Mouse (Mus musculus) urinary bladder, postnatal 25 days (tissue): ENCODE data around the gene Greb1.
"Not testable (repeated sequence)": the region's sequence is repeated elsewhere in the genome, so short reads cannot be mapped to it uniquely, and the experiment has no call there.

ENCODE experiments used
- DNase-seq: peaks from one replicate; pipeline ENCODE4 v3.0.0; 2022; ENCODE audit warnings: low spot score

The Greb1 gene

DNA sequence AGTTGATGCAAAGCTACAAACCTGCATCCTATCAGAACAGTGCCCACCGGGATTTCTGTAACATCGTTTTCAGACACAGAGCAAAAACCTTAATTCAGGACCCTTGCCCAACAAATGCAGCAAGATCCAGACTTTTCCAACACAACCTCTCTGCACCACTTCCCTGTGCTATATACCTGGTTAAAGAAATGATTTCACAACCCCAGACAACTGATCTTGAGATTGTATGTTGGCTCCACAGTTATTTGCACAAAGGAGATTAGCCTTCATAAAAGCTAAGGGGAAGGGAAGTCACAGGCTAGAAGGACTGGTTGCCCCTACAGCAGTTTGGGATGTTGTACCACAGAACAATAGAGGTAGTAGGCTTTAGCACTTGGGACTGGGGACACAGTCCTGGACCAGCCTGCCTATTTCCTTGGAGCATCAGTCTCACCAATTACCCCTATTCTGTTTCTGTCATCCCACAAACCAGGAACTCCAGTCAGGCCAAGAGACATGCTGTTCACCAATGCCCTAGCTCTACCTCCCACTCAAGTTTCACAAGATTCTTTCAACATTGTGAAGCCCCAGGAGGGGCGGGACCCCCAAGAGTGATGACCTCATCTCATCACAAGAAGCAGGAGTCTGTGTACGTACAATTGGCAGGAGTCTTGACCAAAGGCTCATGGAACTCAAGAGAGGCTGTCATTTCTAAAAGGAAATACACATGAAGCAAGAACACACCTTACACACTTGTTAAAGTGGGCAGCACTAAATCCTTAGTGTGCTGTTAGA is 36.9 kb downstream of the Greb1 start:
- no peak for DNase-seq

DNA sequence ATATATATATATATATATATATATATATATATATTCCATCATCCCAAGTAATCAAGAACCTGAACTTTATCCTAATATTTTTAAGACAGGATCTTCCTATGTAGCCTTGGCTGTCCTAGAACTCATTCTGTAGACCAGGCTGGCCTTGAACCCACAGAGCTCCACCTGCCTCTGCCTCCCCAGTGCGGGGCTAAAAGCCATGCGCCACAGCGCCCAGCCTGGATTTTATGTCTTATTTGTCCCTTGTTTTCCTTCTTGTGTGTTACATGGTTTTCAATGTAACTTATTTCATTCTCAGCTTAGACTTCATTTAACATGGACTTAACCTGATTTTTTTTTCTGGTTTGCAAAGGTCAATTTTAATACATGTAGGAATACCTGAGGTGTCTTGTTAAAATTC is 39.2 kb downstream of the Greb1 start:
- no peak for DNase-seq

DNA sequence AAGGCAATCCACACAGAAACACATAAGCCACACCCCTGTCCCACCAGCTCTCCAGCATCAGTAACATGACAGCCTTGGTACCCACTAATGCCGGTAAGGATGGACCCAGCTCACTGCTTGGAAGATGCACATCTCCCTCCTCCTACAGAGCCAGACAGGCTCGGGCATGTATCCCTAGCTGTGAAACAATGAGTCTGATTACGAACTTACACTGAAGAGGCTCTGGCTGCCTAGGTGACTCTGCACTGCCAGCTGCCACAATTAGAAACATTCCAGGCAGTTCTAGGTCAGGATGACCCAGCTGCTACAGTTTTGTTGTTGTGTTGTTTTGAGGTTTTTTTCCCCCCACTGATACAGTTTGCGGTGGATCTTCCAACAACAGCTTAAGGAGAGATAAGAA is 40.4 kb downstream of the Greb1 start:
- no peak for DNase-seq

DNA sequence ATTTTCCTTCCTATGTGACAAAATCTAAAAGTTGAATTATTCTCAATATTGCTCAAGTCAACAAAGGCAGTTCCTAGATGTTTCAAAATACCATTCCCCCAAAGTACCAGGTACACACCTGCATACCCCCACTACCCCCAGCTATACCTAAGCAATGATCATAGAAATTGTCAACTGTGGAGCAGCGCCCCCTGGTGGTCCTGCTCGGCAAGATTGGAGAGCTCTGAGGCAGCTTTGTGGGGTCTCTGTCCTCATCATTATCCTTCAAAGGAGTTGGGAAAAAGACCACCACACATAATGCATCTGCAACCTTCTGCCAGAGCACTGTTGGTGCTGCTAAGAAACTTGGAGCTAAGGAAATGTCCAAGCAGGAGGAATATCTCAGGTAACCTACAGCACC is 46.4 kb downstream of the Greb1 start:
- DNase-seq, result peak; percentile 39

DNA sequence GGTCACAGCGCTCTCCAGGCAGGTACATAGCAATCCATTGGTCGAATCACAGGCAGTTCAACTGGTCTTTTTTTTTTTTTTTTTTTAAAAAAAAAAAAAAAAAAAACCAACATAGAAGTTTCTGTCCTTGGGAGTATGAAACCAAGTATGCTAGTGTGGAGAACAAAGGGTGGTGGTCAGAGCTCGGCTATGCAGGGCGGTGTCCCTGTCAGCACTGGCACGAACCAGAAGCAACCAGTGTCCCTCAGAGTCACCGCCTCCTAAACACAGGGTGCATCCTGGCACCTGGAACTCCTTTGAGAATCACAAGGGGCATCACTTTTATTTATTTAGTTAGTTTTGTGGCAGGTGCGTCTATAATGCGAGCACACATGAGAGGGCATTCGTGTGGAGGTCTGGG is 47.1 kb downstream of the Greb1 start:
- DNase-seq, result no peak

DNA sequence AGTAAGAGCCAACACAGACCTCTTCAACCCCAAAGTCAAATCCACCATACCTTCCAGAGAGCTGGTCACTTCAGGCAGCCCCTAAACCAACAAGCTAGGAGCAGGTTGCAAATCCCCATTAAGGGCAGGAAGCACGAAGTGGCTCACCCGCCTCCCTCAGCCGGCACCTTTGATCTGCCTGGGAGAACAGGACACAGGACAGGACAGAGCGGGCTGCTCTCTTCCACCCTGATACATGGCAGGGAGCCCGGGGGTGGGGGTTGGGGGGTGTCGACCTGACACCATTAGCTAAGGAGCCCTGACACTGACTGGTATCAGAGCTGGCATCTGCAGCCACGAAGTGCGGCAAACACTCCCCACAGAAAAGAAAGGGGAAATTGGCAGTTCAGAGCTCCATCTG is 47.6 kb downstream of the Greb1 start:
- DNase-seq, result no peak

DNA sequence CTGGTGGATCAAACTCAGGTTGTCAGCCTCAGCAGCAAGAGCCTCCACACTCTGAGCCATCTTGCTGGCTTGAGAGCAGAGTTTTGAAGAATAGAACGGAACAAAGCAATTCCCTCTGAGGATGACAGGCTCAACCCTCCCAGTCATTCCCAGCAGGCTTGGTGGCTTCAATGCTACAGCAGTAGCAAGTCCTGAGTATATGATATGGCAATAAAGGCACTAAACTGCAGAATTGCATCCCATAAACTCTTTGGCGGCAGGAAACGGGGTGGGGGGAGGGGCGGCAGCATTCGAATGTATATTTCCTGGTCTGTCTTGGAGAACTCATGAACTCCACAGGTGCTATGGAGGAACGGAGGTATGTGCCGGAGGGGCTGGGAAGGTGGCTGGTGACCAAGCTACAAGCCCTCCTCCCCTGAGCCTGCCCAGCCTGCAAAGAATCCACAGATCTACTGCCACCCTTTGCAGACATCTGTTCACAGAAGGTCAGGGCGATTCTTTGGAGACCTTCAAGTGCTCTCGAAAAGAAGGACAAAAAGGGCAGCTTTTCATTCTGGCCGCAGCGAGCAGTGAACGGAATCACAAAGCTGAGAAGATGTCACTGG is 48.3 kb downstream of the Greb1 start:
- DNase-seq, result no peak

DNA sequence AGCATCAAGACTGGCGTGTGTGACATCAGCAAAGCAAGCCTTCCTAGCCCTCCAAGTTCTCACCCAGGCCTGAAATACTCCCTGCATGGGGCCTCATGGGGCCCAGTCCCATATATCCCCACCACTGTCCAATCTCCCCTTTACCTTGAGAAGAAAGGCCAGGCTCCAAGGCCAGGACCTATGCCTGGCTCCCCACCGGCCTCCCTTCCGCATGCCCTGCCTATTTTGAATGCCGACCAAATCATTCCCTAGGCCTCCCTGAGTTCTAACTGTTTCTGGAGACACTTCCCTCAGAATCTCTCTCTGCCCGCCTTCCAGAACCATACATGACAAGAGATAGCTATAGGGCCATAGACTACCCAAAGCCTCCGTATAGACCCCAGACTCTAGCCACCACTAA is 49.1 kb downstream of the Greb1 start:
- no peak for DNase-seq

DNA sequence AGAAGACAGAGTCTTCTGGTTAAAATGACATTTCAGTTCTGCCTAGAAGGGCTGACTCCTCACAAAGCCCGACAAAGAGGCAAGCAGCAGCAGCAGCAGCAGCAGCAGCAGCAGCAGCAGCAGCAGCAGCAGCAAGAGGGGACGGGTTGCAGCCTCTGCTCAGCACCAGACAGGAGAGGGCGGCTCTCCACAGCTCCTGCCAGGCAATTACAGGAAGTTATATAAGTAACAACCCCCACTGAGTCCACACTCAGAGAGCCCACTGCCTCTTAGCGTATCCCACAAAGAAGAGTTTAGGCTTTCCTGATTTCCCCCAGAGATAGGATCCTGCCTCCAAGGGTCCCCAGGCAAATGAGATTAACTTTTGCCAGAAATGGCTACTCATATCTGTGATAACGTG is 60.6 kb downstream of the Greb1 start:
- no peak for DNase-seq

DNA sequence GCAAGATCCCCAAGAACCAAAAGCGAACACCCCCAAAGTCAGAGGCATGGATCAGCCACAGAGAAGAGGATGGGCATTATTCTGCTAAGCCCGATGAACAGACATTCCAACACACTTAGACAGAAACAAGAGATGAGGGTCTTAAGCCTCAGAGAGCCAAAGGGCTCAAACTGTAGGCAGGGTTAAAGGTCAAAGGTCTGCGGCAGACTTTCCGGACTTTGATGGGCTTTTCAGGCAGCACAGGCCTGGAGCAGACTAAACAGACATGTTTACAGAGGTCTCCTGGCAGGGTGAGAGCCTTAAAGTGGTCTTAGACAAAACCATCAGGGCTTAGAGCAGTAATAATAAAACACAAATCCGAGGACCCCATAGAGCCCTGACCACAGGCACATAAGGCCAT is 63.4 kb downstream of the Greb1 start:
- DNase-seq, result no peak

DNA sequence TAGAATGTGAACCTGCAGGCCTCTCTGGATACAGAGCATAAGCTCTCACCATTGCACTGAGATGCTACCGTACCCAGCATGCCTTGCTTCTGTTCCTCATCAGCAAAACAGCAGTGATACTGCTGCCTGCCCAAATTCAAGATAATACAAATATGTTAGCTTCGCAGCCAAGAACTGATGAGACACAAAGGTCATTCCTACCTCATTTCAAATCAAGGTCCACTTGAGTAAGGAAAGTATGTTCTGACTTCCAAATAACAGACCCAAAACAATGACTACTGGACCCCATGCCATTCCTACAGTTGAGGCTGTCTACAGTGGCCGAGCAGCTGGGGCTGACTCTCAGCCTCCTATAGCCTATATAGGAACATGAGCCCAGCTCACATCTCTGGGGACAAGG is 66.0 kb downstream of the Greb1 start:
- no peak for DNase-seq

DNA sequence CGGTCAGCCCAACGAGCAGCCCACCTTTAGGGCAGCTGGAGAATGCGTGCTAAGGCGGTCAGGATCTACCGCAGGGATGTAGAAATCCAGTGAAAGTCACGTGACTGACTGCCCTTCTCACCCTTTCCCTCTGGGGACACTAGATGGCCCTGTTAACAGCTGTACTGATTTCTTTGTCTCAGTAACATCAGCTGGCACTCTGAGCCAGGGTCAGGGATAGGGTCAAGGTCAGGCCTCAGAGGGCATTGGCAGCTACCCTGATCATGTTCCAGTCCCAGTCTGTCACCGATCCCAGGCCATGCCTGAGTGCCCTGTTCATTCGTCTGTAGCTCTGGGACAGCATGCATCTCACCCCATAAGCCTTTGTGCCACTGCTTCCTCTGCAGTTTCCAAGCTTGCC is 66.7 kb downstream of the Greb1 start:
- DNase-seq, result no peak

DNA sequence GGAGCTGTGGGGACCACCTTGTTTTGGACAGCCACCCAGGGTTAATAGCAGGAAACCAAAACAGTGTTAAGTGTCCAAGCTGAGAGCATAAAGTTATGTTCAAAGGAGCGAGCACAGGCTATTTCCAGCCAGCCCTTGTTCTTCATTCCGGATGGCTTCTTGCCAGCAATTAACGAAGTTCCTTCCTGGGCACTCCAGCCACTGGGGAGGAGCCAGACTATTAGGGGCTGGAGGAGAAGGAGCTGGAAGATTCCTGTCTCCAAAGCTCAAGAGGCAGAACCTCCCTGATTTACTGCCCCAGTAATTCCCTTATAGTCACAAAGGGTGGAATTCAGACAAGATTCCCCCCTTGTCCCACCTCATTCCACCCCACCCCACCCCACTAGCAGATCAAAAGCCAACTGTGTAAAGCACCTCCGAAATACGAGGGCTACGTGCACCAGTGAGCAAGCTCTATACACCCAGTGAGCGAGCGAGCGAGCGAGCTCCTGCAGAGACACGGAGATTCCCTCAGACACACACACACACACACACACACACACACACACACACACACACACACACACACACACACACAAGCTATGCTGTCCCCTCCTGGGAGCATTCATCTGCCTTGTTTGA is 69.5 kb downstream of the Greb1 start:
- no peak for DNase-seq

DNA sequence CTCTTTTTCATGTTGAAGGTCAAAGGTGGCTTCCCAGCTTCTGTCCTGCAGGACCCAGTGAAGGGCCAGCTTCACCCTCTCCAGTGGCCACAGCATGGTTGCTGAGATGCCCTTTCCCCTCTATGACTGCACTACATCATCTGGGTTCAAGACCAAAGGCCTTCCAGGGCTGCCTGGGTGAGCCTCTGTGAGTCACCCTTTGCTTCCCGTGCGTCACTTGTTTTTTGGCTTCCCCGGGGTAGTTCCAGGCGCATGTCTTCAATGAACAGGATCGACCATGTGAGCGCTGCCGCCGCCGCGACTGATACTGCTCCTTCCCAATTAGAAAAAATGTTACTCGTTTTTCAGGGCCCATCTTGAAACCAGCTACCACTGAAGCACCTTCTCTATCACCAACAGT is 70.5 kb downstream of the Greb1 start:
- no peak for DNase-seq

DNA sequence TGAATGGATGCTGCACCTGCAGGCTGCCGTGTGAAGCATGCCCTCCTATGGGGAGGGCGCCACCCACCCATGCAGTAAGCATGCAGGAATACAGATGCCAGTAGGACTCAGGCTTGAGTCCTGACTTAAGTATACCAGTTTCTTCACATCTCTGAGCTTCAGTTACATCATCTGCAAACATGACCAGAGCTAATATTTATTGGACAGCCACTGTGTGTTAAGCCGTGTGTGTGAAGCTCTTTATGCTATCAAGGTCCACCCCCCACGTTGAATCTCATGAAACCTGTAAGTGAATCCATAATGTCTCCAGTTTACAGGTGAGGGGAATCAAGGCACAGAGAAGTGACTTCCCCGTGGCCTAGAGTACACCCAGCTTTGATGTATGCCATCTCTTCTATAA is 72.5 kb downstream of the Greb1 start:
- DNase-seq, result no peak

DNA sequence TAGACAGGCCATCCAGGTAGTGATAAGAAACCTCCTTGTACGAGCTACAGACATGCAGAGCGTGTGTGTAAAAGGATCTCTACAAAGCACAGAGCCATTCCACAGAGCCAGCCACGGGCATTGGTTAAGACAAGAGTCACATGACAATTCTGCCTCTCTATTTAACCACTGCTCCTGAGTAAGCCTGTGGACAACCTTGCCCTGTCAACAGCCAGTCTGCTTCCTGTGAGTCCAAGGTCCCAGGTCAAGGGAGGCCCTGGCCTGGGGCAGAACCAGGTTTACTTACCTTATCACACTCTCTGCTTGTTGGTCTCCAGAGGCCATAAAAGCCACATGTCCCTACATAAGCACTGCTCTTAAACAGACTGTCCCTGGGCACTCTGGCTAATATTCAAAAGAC is 74.5 kb downstream of the Greb1 start:
- DNase-seq, result no peak

DNA sequence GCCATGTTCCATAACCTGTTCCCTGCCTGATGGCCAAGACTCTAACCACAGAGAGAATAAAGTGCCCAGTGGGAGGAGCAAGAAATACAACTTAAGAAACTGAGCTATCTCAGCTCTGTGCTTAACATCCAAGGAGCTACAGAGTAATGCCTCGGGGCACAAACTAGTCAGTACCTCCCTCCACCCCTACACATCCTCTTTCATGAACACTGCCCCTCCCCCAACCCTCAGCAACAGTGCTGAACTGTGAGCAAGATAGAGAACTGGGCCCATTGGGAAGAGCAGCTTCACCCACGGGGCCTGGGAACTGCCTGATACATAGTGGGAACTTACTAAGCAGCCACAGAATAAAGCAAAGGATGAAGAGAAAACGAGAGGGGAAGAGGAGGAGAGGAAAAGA is 77.1 kb downstream of the Greb1 start:
- DNase-seq, result no peak

DNA sequence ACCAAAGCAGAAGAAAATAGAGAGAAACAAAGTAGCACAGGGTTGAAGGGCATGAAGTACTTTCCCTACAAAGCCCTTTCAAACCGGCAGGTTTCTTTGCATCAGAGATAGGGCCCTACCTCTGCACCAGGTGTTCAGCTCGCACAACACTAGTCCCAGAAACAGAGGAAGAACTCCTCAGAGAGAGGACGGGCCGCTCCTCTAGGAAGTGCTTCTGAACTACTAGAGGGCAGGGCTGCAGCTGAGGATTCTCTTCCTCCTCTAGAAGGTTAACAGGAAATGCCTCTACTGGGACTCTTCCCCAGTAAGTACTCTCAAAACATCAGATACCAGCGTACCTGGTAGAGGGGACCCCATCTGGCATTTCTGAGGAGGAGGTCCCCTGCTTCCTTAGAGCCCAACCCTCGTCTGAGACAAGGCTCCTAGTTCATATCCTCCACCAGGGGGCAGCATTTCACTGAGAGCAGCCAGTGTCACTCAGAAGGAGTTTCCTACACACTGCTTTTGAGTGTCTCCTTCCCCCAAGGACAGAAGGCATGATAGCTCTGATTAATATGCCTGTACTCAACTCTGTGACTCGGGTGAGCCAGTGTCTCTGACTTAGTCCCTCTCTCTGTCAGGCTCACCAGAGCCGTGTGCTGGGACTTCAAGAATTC is 81.9 kb downstream of the Greb1 start:
- peak; percentile 43 for DNase-seq

DNA sequence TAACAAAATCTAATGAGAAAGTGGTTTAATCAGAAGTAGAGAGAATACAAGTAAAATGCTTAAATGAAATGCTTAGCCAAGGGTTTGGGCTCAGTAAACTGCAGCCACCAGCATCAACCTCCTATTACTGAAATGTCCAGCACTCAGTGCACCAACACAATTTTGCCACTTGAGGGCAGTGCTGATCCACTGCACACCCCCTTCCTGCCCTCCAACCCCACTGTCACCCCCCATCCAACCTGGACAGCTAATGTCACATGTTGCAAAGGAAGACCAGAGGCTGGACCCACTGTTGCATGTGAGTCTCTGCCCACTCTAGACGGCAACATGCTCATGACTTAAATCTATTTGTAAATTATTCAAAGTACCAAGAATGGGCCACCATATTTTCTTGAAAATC is 83.0 kb downstream of the Greb1 start:
- DNase-seq, result peak; percentile 17

DNA sequence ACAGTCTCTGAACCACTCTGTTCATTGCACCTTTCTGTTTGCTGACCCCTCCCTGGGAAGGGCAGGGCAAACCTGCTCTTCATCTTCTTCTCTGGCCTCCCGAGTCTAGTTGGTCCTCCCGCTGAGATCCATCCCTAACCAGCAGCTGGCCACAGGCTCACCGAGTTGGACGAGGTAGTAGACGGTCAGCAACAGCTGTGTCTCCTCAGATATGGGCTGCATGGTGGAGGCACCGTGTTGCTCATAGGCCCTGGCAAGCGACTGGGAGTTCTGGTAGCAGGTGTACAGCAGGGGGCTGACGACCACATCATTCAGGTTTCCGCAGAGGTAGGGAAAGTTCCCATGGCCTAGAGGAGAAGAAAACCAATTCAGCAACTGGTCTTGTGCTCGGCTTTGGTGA is 86.1 kb downstream of the Greb1 start:
- DNase-seq, result no peak

DNA sequence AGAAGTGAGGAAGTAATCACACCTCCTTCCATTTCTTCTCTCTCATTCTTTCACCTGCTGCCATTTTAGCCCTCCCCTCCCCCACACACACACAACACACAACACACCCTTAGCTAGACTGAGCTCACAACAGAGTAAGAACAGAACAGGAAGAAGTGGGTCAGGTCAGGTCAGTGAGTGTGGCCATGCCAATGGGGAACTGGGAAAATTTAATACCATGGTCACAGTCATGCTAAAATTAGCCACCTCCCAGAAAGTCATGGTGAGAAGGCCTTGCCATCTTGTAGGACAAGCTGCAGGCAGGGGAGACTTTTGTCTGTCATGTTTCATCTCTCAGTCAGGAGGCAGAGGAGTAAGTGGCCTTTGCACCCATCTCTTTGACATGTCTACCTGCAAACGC is 102.0 kb downstream of the Greb1 start:
- DNase-seq, result no peak

DNA sequence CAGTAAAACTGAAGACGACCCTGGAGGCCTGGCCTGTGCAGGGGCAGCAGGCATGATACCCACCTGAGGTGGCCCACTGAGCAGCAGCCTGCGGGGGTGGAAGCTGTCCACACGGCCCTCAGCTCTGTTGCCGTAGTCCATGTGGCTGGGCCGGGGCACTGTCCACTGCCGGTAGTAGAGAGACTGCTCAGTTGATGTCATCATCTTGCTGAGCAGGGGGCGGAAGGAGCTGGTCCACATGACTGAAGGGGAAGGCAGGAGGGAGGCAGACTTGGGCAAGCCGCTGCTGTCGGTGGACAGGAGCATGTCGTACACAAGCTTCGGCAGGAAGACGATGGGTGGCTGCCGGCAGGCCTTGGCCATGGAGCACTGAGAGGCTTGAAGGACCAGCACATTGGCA is 104.5 kb downstream of the Greb1 start:
- DNase-seq, result no peak

DNA sequence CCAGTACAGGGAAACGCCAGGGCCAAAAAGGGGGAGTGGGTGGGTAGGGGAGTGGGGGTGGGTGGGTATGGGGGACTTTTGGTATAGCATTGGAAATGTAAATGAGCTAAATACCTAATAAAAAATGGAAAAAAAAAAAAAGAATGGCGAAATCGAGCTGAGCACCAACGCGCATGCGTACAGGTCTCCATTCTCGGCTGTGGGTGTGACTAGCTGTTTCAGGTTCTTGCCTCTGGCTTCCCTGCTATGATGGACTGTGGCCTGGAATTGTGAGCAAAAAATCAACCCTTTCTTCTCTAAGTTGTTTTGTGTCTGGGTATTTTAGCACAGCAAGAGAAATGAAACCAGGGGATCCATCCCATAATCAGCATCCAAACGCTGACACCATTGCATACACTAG is 105.4 kb downstream of the Greb1 start:
- DNase-seq, result not testable (repeated sequence)
